Mouse (Mus musculus) G1E-ER4 (cell line): ENCODE results near the gene Srpk2. TPM values are rescaled to one million over a fixed set of nuclear protein-coding genes. Genes with fewer than 3 reads are reported as not detected.

Experiments used
- GATA1 ChIP-seq: IDR thresholded peaks from one replicate; pipeline ENCODE4 v1.8.0; 2012; ENCODE audit warnings: low read length, inconsistent platforms
- polyA plus RNA-seq: library from polyadenylated mRNA; stranded (reverse); fragments of >175 nt; gene quantifications from 2 replicates; pipeline ENCODE4 v1.2.3, GENCODE M21; 2012

Srpk2 gene
- polyA plus RNA-seq, 1 experiment: 13.3 TPM

- TF ChIP-seq GATA1: peak; percentile 18
These were observed 63.8 kb downstream of the Srpk2 start for GRCm38 (mm10) chr5:23620621-23621020.

- no peak for TF ChIP-seq GATA1
These were observed 65.8 kb downstream of the Srpk2 start for GRCm38 (mm10) chr5:23618656-23619055.

GRCm38 (mm10) chr5:23617104-23617415, 67.4 kb downstream of the Srpk2 start:
- TF ChIP-seq GATA1: no peak

GRCm38 (mm10) chr5:23616270-23617103, 67.9 kb downstream of the Srpk2 start:
- no peak for TF ChIP-seq GATA1

GRCm38 (mm10) chr5:23615586-23616269, 68.7 kb downstream of the Srpk2 start:
- no peak for TF ChIP-seq GATA1

GRCm38 (mm10) chr5:23612856-23613255, 71.6 kb downstream of the Srpk2 start:
- no peak for TF ChIP-seq GATA1

- no peak for TF ChIP-seq GATA1
These were observed 80.2 kb downstream of the Srpk2 start for GRCm38 (mm10) chr5:23604036-23604705.

GRCm38 (mm10) chr5:23599750-23600537, 84.5 kb downstream of the Srpk2 start:
- TF ChIP-seq GATA1: no peak

GRCm38 (mm10) chr5:23599171-23599570, 85.2 kb downstream of the Srpk2 start:
- TF ChIP-seq GATA1: no peak

GRCm38 (mm10) chr5:23598491-23598890, 85.9 kb downstream of the Srpk2 start:
- no peak for TF ChIP-seq GATA1

GRCm38 (mm10) chr5:23597999-23598398, 86.4 kb downstream of the Srpk2 start:
- no peak for TF ChIP-seq GATA1

GRCm38 (mm10) chr5:23597260-23597864, 87.1 kb downstream of the Srpk2 start:
- no peak for TF ChIP-seq GATA1

- TF ChIP-seq GATA1: no peak
These were observed 88.0 kb downstream of the Srpk2 start for GRCm38 (mm10) chr5:23596326-23596965.

GRCm38 (mm10) chr5:23587614-23588013, 96.8 kb downstream of the Srpk2 start:
- no peak for TF ChIP-seq GATA1
